Comparison of ENCODE assay signal across 8 mouse cellular contexts in genomic region chr12:100201363-100201711, GRCm38 (mm10). TPM values are rescaled to one million over a fixed set of nuclear protein-coding genes. Genes with fewer than 3 reads are reported as not detected.
DNase-seq lines count a peak whose midpoint lies in the region; ATAC-seq and TF ChIP-seq lines count a peak whose summit lies in the region.

No protein-coding gene starts in this region.

- no peaks in the 10 kb centered on the region for H3K9me3 ChIP-seq in lung, embryonic 16.5 days (ENCODE audit: control insufficient read depth, low read length)
- H3K9me3 ChIP-seq in limb, embryonic 12.5 days: no peaks in the 10 kb centered on the region

- peaks cover 27% of the 10 kb centered on the region for H3K36me3 ChIP-seq in lung, embryonic 16.5 days (ENCODE audit: control insufficient read depth, insufficient read depth, low read length)
- H3K36me3 ChIP-seq in limb, embryonic 12.5 days: peaks cover 40% of the 10 kb centered on the region
- H3K36me3 ChIP-seq in small intestine, adult 2 months (ENCODE audit: control insufficient read depth, insufficient read depth, low read length): peaks cover 43% of the 10 kb centered on the region

- H3K27me3 ChIP-seq in lung, embryonic 16.5 days (ENCODE audit: control insufficient read depth, insufficient read depth, low read depth, low read length): no peaks in the 10 kb centered on the region
- H3K27me3 ChIP-seq in limb, embryonic 12.5 days: no peaks in the 10 kb centered on the region
- no peaks in the 10 kb centered on the region for H3K27me3 ChIP-seq in small intestine, adult 2 months (ENCODE audit: control insufficient read depth, insufficient read depth, low read length)

- no peak for TF ChIP-seq POLR2A in embryonic fibroblast, embryonic 13.5 days (IDR thresholded peaks at IDR 0.05; ENCODE audit: low read depth, low read length)
- no peak for TF ChIP-seq POLR2A in small intestine, adult 2 months (IDR thresholded peaks at IDR 0.05; ENCODE audit: low read depth, low read length)

- H3K27ac ChIP-seq in lung, embryonic 16.5 days (ENCODE audit: low read length): no peak overlapping the region
- no peak overlapping the region for H3K27ac ChIP-seq in embryonic fibroblast, embryonic 13.5 days (ENCODE audit: insufficient read depth, low read length)
- no peak overlapping the region for H3K27ac ChIP-seq in limb, embryonic 12.5 days
- H3K27ac ChIP-seq in small intestine, adult 2 months (ENCODE audit: insufficient read depth, low read depth, low read length): peak overlapping the region; percentile 95

- H3K4me2 ChIP-seq in lung, embryonic 16.5 days (ENCODE audit: low read depth, low read length): peak overlapping the region; percentile 97
- peak overlapping the region; percentile 95 for H3K4me2 ChIP-seq in limb, embryonic 12.5 days

- H3K4me1 ChIP-seq in lung, embryonic 16.5 days (replicated peaks; ENCODE audit: control insufficient read depth, insufficient read depth, low read length): peaks cover 21% of the 10 kb centered on the region
- no peaks in the 10 kb centered on the region for H3K4me1 ChIP-seq in embryonic fibroblast, embryonic 13.5 days (ENCODE audit: control insufficient read depth, insufficient read depth, low read length)
- H3K4me1 ChIP-seq in limb, embryonic 12.5 days (replicated peaks): peaks cover 46% of the 10 kb centered on the region
- H3K4me1 ChIP-seq in small intestine, adult 2 months (ENCODE audit: control insufficient read depth, insufficient read depth, insufficient read length, low read length): peaks cover 4% of the 10 kb centered on the region; the same call in 1 of the 2 replicates

- ATAC-seq in lung, embryonic 16.5 days (ENCODE audit: low read depth): no peak
- ATAC-seq in limb, embryonic 12.5 days (ENCODE audit: insufficient number of reproducible peaks, insufficient read depth, low FRiP score, low TSS enrichment, low read depth): no peak

- H3K9ac ChIP-seq in lung, embryonic 16.5 days (ENCODE audit: low read length): peak overlapping the region; percentile 83
- peak overlapping the region; percentile 96; the same call in 1 of the 2 replicates for H3K9ac ChIP-seq in limb, embryonic 12.5 days (replicated peaks)

- DNase-seq in lung, postnatal 14 days: no peak
- no peak for DNase-seq in embryo, embryonic 10.5 days (ENCODE audit: low spot score)
- DNase-seq in ovary, postnatal 14 days (ENCODE audit: low spot score): no peak
- no peak for DNase-seq in frontal cortex, postnatal 25 days (ENCODE audit: low spot score in 2 of 2)

- H3K4me3 ChIP-seq in lung, embryonic 16.5 days (ENCODE audit: low read length): peak overlapping the region; percentile 98
- peak overlapping the region; percentile 79 for H3K4me3 ChIP-seq in embryonic fibroblast, embryonic 13.5 days (ENCODE audit: insufficient read depth, low read length)
- peak overlapping the region; percentile 99 for H3K4me3 ChIP-seq in limb, embryonic 12.5 days (replicated peaks)
- no peak overlapping the region; the same call in 1 of the 2 replicates for H3K4me3 ChIP-seq in small intestine, adult 2 months (ENCODE audit: low read depth, low read length)

- 23% methylated on average over 4 of the region's 4 CpGs for WGBS in lung, embryonic 16.5 days
- WGBS in limb, embryonic 12.5 days: 53% methylated on average over 4 of the region's 4 CpGs
- 5% methylated on average over 4 of the region's 4 CpGs for WGBS in small intestine, adult 2 months

- TF ChIP-seq CTCF in embryonic fibroblast, embryonic 13.5 days (IDR thresholded peaks at IDR 0.05; ENCODE audit: borderline replicate concordance, insufficient read depth, low read length): no peak
- TF ChIP-seq CTCF in small intestine, adult 2 months (IDR thresholded peaks at IDR 0.05; ENCODE audit: extremely low read depth, insufficient read length, insufficient replicate concordance, low read depth, low read length): no peak

RNA-seq across cellular contexts. Expression of gene Calm1, which starts 2.1 kb away (rescaled TPM):
- polyA plus RNA-seq in lung, embryonic 16.5 days (2015; fragmentation: Nextera tagmentation; extraction: Ambion mirVana): 1,745 and 1,859 TPM in 2 replicates
- 594 and 640 TPM in 2 replicates for polyA plus RNA-seq in embryonic fibroblast, embryonic 13.5 days (2011; ENCODE audit: insufficient read length, low read depth, missing spikeins)
- 1,129 and 1,141 TPM in 2 replicates for polyA plus RNA-seq in limb, embryonic 12.5 days (2016; fragmentation: Nextera tagmentation; extraction: Ambion mirVana)
- polyA plus RNA-seq in small intestine, adult 2 months (2012; rRNA removed): 630 and 1,469 TPM in 2 replicates

RNA-seq across cellular contexts. Expression of gene Nrde2, which starts 41.9 kb away (rescaled TPM):
- polyA plus RNA-seq in lung, embryonic 16.5 days (2015; fragmentation: Nextera tagmentation; extraction: Ambion mirVana): 13.2 and 14.7 TPM in 2 replicates
- 7.1 and 8.1 TPM in 2 replicates for polyA plus RNA-seq in embryonic fibroblast, embryonic 13.5 days (2011; ENCODE audit: insufficient read length, low read depth, missing spikeins)
- 17.9 and 19.8 TPM in 2 replicates for polyA plus RNA-seq in limb, embryonic 12.5 days (2016; fragmentation: Nextera tagmentation; extraction: Ambion mirVana)
- polyA plus RNA-seq in small intestine, adult 2 months (2012; rRNA removed): 2.0 and 5.4 TPM in 2 replicates
